Comparison of ENCODE assay signal across 9 mouse cellular contexts in genomic region chr5:30012726-30013503, GRCm38 (mm10). TPM values are rescaled to one million over a fixed set of nuclear protein-coding genes. Genes with fewer than 3 reads are reported as not detected.
A peak's percentile ranks its signal among the peaks of the same experiment; 100 is the strongest.
DNase-seq lines count a peak whose midpoint lies in the region; TF ChIP-seq lines count a peak whose summit lies in the region.
"Had no signal": no experiment of that assay in that cellular context is flagged by ENCODE, and none has a peak within 500 bp of the region (broad histone marks: within the 10 kb centered on the region; RNA-seq: fewer than 3 reads in every experiment).

TSS of gene Il6 (plus strand) at chr5:30013114.

- TF ChIP-seq CTCF in lung, adult 2 months (IDR thresholded peaks at IDR 0.05; ENCODE audit: insufficient read depth, low read length), result peak; percentile 27; the same call in 1 of the 2 replicates

- peaks cover 2% of the 10 kb centered on the region; the same call in 1 of the 2 replicates for H3K4me1 ChIP-seq in lung, adult 2 months (ENCODE audit: control insufficient read depth, insufficient read depth, low read length)

- WGBS in lung, adult 2 months, result 24% methylated on average over 16 of the region's 16 CpGs

- H3K4me3 ChIP-seq in lung, adult 2 months (replicated peaks; ENCODE audit: extremely low read depth, low read depth, low read length), result no peak within 1 kb of the TSS

- peak; percentile 30 for DNase-seq in CD4-positive helper T cell, adult 2 months (ENCODE audit: low read depth, low spot score)
- DNase-seq in adrenal gland, adult (ENCODE audit: inconsistent age in 2 of 2, low spot score in 1 of 2), result peak; percentile 87 to 94
- DNase-seq in embryo, embryonic 10 days (ENCODE audit: low spot score), result peak; percentile 21
- DNase-seq in heart, adult 9 months (ENCODE audit: low spot score in 2 of 2), result peak; percentile 82 to 92
- peak; percentile 86 to 88 for DNase-seq in kidney, postnatal 25 days
- peak; percentile 86 for DNase-seq in lung, adult 2 months
- peak; percentile 91 for DNase-seq in right cerebral cortex, postnatal 14 days
- peak; percentile 80 to 91 for DNase-seq in urinary bladder, postnatal 4 days (ENCODE audit: low spot score in 2 of 2)

- no peak for TF ChIP-seq POLR2A in lung, adult 2 months (IDR thresholded peaks at IDR 0.05; ENCODE audit: borderline replicate concordance, extremely low read depth, low read depth, low read length)

RNA-seq across cellular contexts. Expression of gene Il6, which starts in this region (rescaled TPM):
- polyA plus RNA-seq in lung, adult 2 months (2012; rRNA removed), result not detected in 2 replicates
- polyA plus RNA-seq: large intestine, adult 2 months had no signal

Comparison
In these comparisons a context has a peak if more than half of its experiments do, and no peak if none do; other contexts are left out.
1. Peak in DNase-seq in lung, adult 2 months; RNA of the gene not detected or under 1 TPM.
2. DNase-seq: peak in every context shown above with its lines; median percentile 91 in right cerebral cortex, postnatal 14 days; 90 in adrenal gland, adult; 87 in heart, adult 9 months; 87 in kidney, postnatal 25 days; 86 in lung, adult 2 months; 86 in urinary bladder, postnatal 4 days; 30 in CD4-positive helper T cell, adult 2 months; 21 in embryo, embryonic 10 days.